Mouse (Mus musculus): Measurements from ENCODE around the gene Uvrag. TPM values are rescaled to one million over a fixed set of nuclear protein-coding genes. Genes with fewer than 3 reads are reported as not detected.

Gene Uvrag
- polyA plus RNA-seq, 1 experiment from 2014 or later: 12.8 TPM

DNA sequence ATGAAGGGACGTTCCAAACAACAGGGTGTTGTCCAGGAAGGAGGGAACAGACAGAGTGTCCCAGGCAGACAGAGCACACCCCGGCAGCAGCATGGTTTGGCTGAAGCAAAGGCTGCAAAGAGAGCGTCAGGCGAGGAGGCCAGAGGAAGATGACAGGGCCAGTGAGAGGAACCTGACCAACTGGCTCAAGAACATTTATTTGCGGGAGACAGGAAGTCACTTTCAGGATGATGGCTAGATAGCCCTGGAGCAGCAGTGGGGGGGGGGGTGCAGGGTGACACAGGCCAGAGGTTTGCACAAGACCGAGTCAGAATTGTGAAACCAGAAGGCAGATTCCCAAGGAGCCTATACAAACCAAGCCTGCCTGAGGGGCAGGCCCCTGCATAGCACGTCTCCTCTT, 5.1 kb upstream of the Uvrag start:
- WGBS: 64% methylated on average over 7 of the region's 7 CpGs
- peaks cover 23% of the 10 kb centered on the region for H3K4me1 ChIP-seq (replicated peaks)

DNA sequence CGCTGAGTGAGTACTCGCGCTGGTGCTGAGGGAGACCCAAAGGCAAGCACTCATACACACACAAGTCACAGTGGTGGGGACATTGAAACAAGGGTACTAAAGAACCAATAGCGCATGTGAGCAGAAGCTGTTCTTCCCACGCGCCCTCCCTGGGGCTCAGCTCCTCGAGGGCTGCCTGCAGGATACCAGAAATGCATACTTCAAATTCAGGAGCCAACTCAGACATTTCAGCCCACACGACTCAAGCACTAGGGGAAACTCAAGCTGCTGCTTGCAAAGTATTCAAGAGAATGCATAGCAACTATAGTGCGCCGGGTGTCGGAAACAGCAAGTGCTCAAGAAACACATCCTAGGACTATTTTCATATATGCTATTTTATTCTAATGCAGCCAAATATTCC, 3.7 kb upstream of the Uvrag start:
- Histone ChIP-seq H3K36me3 (no peaks in the 10 kb centered on the region), H3K27me3 (ENCODE audit: insufficient read depth, poor library complexity, severe bottlenecking) (no peaks in the 10 kb centered on the region), H3K4me1 (replicated peaks) (peaks cover 34% of the 10 kb centered on the region), H3K9me3 (no peaks in the 10 kb centered on the region), H3K4me3 (no peak overlapping the region), H3K27ac (no peak overlapping the region)
- DNase-seq (ENCODE audit: low spot score): no peak
- WGBS: 70% methylated on average over 11 of the region's 11 CpGs

More for the DNA sequence above, 5.1 kb upstream of the Uvrag start:
- H3K9me3 ChIP-seq: no peaks in the 10 kb centered on the region
- H3K27ac ChIP-seq: no peak overlapping the region
- no peak for DNase-seq (ENCODE audit: low spot score)
- H3K27me3 ChIP-seq (ENCODE audit: insufficient read depth, poor library complexity, severe bottlenecking): no peaks in the 10 kb centered on the region
- H3K36me3 ChIP-seq: no peaks in the 10 kb centered on the region
- H3K4me3 ChIP-seq: no peak overlapping the region

DNA sequence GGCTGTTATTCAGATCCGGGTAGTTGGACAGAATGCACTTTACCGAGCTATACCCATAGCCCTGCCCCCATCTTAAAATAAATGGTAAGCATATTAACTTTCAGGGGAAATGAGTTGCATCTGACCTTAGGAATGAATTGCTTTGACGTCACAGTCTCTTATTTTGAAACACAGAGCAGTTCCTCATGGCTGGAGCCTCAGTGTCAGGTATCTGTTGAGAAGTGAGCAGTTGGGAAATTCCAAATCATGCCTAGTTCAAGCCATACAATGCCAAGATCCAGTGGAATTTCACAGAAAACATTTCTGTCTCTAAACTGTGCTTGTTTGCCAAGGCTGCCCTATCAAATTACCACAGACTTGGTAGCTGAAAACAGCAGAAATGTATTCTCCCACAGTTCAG, 2.3 kb upstream of the Uvrag start:
- no peaks in the 10 kb centered on the region for H3K9me3 ChIP-seq
- WGBS: 76% methylated on average over 3 of the region's 3 CpGs
- no peak overlapping the region for H3K27ac ChIP-seq
- peaks cover 40% of the 10 kb centered on the region for H3K4me1 ChIP-seq (replicated peaks)
- no peak for DNase-seq (ENCODE audit: low spot score)
- H3K36me3 ChIP-seq: no peaks in the 10 kb centered on the region
- H3K27me3 ChIP-seq (ENCODE audit: insufficient read depth, poor library complexity, severe bottlenecking): no peaks in the 10 kb centered on the region
- no peak overlapping the region for H3K4me3 ChIP-seq

DNA sequence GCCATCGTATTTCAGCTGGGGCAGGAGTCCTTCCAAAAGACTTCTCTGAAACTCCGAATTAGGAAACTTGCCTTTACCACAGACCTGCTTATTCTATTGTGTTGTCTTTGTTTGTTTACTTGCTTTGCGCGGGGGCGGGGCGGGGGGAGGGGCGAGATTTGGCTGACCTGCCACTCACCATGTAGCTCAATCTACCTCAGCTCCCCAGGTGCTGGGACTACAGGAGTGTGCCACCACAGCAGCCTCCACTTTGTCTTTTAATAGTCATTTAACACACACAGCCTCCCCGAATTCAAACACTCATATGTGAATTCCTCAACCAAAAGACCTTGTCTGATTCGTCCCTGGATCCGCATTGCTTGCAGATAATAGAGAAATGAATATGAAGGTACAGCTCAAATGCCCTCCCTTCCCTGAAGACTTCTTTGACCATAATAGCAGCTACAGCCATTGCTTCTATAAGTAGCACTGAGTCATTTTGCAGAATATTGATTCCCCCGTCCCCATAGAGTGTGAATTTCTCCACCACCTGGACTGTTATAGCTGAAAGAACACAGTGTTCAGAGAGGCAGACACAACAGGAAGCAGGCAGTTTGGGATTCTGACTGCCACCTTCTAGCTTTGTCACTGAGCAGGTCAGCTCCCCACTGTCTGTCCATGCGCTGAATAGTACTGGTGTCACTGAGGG, 1.1 kb upstream of the Uvrag start:
- Histone ChIP-seq H3K4me3 (peak overlapping the region; percentile 76), H3K27me3 (ENCODE audit: insufficient read depth, poor library complexity, severe bottlenecking) (no peaks in the 10 kb centered on the region), H3K9me3 (no peaks in the 10 kb centered on the region), H3K4me1 (replicated peaks) (peaks cover 40% of the 10 kb centered on the region), H3K36me3 (no peaks in the 10 kb centered on the region), H3K27ac (peak overlapping the region; percentile 78)
- WGBS: 33% methylated on average over 12 of the region's 12 CpGs
- DNase-seq (ENCODE audit: low spot score): no peak

DNA sequence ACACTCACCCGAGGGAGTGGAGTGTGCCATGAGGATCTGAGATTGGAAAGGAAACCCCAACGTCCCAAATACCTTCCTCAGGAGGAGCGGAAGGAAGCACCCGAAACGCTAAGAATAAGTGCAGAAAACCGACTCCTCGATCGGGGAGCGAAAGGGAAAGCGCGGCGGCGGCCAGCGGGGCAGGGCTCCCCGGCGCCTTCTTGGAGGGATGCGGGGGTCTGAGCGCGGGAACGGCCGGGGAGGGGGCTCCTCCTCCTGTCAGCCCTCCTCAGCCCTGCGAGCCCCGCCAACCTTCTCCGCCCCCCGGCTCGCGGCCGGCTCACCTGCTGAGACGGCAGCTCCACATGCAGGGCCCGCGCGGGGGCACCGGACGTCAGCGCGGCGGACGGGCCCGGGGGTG, 430 bp downstream of the Uvrag start:
- no peak for DNase-seq (ENCODE audit: low spot score)
- WGBS: under 1% methylated on average over 39 of the region's 39 CpGs
- peak overlapping the region; percentile 76 for H3K4me3 ChIP-seq
- H3K9me3 ChIP-seq: peaks cover 1% of the 10 kb centered on the region; the same call in 1 of the 2 replicates
- peak overlapping the region; percentile 87 for H3K27ac ChIP-seq
- 0 out of 2 replicates have a peak, but pooled peaks cover 3% of the 10 kb centered on the region for H3K36me3 ChIP-seq
- peaks cover 33% of the 10 kb centered on the region for H3K4me1 ChIP-seq (replicated peaks)
- H3K27me3 ChIP-seq (ENCODE audit: insufficient read depth, poor library complexity, severe bottlenecking): no peaks in the 10 kb centered on the region

DNA sequence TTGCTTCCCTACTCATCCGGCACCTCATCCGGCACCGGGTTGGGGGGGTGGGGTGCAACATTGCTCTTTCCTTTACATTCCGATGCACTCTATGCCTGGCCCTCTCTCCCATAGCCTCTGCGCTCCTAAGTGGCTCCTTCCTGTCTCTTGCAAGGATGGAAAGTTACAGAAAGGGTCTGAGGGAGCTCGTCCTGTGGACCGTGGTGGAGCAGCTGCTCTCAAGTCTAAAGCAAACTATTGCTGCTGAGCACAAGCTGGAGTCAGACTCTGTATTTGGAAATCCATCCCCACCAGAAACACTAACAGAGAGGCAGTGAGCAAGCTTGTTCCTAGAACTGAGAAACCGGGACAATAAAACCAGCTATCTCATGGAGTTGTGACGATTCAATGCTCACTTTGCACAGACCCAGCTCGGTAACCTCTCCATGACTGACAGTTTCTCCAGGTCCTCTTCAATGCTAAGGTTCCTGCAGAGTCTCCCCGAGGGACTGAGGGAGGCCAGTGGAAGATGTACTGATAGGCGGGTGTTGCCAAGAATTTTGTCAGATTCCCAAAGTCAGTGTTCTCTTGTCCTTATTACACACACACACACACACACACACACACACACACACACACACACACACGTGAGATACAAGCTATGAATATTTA, 975 bp downstream of the Uvrag start:
- peak overlapping the region; percentile 76 for H3K4me3 ChIP-seq
- peak; percentile 34 for DNase-seq (ENCODE audit: low spot score)
- H3K27me3 ChIP-seq (ENCODE audit: insufficient read depth, poor library complexity, severe bottlenecking): no peaks in the 10 kb centered on the region
- under 1% methylated on average over 13 of the region's 13 CpGs for WGBS
- H3K4me1 ChIP-seq (replicated peaks): peaks cover 29% of the 10 kb centered on the region
- peak overlapping the region; percentile 87 for H3K27ac ChIP-seq
- peaks cover 8% of the 10 kb centered on the region; the same call in 1 of the 2 replicates for H3K36me3 ChIP-seq
- H3K9me3 ChIP-seq: peaks cover 7% of the 10 kb centered on the region; the same call in 1 of the 2 replicates

DNA sequence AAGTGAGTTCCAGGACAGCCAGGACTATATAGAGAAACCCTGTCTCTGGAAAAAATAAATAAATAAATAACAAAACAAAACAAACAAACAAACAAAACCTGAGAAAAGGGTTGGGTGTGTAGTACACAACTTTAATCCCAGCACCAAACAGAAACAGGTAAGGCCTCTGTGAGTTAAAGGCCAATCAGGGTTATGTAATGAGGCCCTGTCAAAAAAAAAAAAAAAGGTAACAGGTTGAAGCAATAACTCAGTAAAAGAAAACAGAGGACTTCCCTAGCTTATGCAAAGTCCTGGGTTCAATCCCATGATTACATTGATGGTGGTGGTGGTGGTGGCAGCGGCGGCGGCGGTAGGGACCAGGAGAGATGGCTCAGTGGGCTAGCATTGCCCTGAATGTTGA, 3.4 kb downstream of the Uvrag start:
- Histone ChIP-seq H3K27ac (no peak overlapping the region), H3K4me1 (replicated peaks) (peaks cover 27% of the 10 kb centered on the region), H3K36me3 (peaks cover 13% of the 10 kb centered on the region), H3K27me3 (ENCODE audit: insufficient read depth, poor library complexity, severe bottlenecking) (no peaks in the 10 kb centered on the region), H3K9me3 (peaks cover 8% of the 10 kb centered on the region; the same call in 1 of the 2 replicates), H3K4me3 (no peak overlapping the region)
- DNase-seq (ENCODE audit: low spot score): no peak
- 94% methylated on average over 4 of the region's 4 CpGs for WGBS

DNA sequence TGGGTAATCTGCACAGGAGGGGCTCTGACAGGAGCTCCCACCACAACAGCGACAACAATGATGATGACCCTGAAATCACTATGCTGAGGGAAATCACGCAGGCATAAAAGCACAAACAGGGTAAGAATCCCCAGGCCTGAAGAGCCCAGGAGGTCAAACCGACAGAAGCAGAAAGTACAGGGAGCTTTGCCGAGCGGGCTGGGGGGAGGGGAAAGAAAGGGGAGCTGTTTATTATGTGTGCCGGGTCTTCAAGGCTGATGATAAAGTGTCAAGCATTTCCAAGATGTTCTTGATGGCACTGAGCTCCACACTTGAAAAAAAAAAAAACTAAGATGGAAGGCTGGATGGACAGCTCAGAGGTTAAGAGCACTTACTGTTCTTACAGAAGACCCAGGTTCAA, 4.2 kb downstream of the Uvrag start:
- no peak overlapping the region for H3K4me3 ChIP-seq
- WGBS: 51% methylated on average over 6 of the region's 6 CpGs

DNA sequence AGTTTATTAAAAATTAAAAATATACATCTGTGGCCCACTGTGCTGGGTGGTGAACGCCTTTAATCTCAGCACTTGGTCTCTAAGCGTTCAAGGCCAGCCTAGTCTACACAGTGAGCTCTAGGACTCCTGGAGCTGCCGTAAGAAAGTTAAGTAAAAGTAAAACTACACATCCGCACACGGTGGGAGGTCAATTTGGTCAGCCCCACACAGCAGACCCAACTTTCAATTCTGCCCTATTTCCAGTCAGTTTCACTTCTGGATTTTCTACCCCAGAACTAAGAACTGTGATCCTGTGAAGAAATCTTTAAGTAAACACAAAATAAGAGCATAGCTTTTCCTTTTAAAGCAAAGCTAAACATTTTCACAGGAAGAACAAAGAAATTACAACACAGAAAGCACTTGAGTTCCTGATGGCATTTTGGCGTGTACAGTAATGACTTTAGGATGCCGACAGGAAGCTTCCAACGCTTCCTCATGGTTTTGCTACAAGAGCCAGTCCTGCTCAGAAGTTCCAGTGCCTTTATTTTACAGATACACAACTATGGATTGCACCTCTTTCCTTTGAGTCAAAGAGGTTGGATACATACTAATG, 7.0 kb downstream of the Uvrag start:
- Histone ChIP-seq H3K27ac (no peak overlapping the region), H3K9me3 (peaks cover 8% of the 10 kb centered on the region; the same call in 1 of the 2 replicates), H3K27me3 (ENCODE audit: insufficient read depth, poor library complexity, severe bottlenecking) (no peaks in the 10 kb centered on the region), H3K4me1 (replicated peaks) (peaks cover under 1% of the 10 kb centered on the region), H3K36me3 (peaks cover 13% of the 10 kb centered on the region), H3K4me3 (no peak overlapping the region)
- DNase-seq (ENCODE audit: low spot score): no peak
- 91% methylated on average over 8 of the region's 8 CpGs for WGBS

More for the DNA sequence above, 4.2 kb downstream of the Uvrag start:
- Histone ChIP-seq H3K4me1 (replicated peaks) (peaks cover 20% of the 10 kb centered on the region), H3K36me3 (peaks cover 13% of the 10 kb centered on the region), H3K27me3 (ENCODE audit: insufficient read depth, poor library complexity, severe bottlenecking) (no peaks in the 10 kb centered on the region), H3K27ac (no peak overlapping the region), H3K9me3 (peaks cover 8% of the 10 kb centered on the region; the same call in 1 of the 2 replicates)
- DNase-seq (ENCODE audit: low spot score): no peak

DNA sequence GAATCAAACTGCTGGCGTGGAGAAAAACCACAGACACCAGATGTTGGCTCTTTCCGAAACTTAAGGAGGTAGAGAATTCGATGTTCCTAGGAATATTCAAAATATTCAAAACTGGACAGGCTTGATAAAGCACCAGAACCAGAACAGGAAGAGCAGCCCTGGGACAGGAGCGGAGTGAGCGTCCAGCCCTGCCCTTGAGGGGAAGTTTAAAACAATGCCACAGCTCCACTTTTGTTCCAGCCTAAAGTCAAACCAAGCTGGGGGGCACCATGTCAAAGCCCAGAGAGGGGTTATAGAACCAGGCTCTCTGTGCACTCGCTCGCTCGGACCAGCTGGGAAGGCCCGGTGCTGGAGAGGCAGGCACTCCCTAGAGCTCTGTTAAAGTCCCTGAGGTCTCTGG, 8.3 kb downstream of the Uvrag start:
- Histone ChIP-seq H3K27me3 (ENCODE audit: insufficient read depth, poor library complexity, severe bottlenecking) (no peaks in the 10 kb centered on the region), H3K4me3 (no peak overlapping the region), H3K27ac (no peak overlapping the region), H3K9me3 (peaks cover 8% of the 10 kb centered on the region; the same call in 1 of the 2 replicates), H3K4me1 (replicated peaks) (peaks cover 13% of the 10 kb centered on the region), H3K36me3 (peaks cover 13% of the 10 kb centered on the region)
- 84% methylated on average over 9 of the region's 9 CpGs for WGBS
- DNase-seq (ENCODE audit: low spot score): no peak

DNA sequence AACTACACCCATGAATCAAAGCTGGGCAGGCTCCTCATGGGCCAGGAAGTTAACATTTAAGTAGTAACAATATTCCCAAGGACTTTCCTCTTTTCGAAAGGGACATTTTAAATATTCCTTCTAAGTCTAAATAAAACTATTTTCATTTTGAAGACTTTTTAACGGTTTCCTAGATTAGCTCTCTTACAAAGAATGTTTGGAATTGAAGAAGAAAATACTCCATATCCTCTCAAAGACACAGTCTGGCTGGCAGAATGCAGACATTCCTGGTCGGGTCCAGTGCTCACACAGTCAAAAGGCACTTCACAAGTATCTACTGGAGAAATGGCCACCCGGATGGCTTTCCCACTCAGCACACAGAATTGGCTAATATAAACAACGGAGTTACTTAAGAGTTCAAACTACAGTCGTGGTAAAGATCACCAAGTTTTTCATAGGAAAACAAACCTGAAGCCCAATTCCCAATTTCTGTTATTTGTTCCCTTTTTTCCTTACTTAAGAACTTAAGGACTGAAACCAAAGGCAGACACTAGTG, 9.1 kb downstream of the Uvrag start:
- DNase-seq (ENCODE audit: low spot score): no peak
- H3K27me3 ChIP-seq (ENCODE audit: insufficient read depth, poor library complexity, severe bottlenecking): no peaks in the 10 kb centered on the region
- peaks cover 8% of the 10 kb centered on the region; the same call in 1 of the 2 replicates for H3K9me3 ChIP-seq
- peaks cover 19% of the 10 kb centered on the region for H3K4me1 ChIP-seq (replicated peaks)
- H3K27ac ChIP-seq: no peak overlapping the region
- 84% methylated on average over 6 of the region's 6 CpGs for WGBS
- no peak overlapping the region for H3K4me3 ChIP-seq
- peaks cover 13% of the 10 kb centered on the region for H3K36me3 ChIP-seq

DNA sequence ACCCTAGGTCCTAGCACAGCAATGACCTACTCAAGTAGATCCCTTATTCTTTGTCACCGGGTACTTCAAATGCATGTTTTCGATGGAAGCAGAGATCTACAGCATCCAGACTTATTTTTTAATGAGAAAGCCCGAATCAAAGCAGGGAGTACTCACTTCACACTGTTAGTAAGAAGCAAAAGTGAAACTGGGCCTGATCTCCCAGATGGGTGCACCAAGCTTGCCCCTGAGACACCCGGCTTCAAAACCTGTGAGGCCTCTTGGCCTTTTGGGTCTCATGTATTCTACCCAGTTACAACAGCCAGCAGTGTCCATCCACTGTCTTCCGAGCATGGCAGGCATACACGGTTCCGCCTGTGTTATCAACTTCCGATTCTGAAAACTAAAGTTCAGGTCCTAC, 12.0 kb downstream of the Uvrag start:
- WGBS: 92% methylated on average over 8 of the region's 8 CpGs
- peaks cover 19% of the 10 kb centered on the region for H3K4me1 ChIP-seq (replicated peaks)
- no peak overlapping the region for H3K27ac ChIP-seq
- H3K36me3 ChIP-seq: 0 out of 2 replicates have a peak, but pooled peaks cover 5% of the 10 kb centered on the region
- no peak overlapping the region for H3K4me3 ChIP-seq
- H3K27me3 ChIP-seq (ENCODE audit: insufficient read depth, poor library complexity, severe bottlenecking): no peaks in the 10 kb centered on the region
- DNase-seq (ENCODE audit: low spot score): no peak
- H3K9me3 ChIP-seq: no peaks in the 10 kb centered on the region

All from hindbrain, embryonic 10.5 days (tissue).